Mouse (Mus musculus) embryonic facial prominence, embryonic 11.5 days (tissue): Measurements from ENCODE around the gene Gtf2ird1. TPM values are rescaled to one million over a fixed set of nuclear protein-coding genes. Genes with fewer than 3 reads are reported as not detected.

Experiments
- ATAC-seq: fragments of 200-750 bp; cut with Nextera tagmentation; replicated peaks from 2 replicates; pipeline ENCODE4 v1.8.0; 2017; ENCODE audit warnings: low read depth; ENCODE audit not compliant: insufficient number of reproducible peaks, low FRiP score, low TSS enrichment
- DNase-seq: peaks from one replicate; pipeline ENCODE4 v3.0.0-alpha.2; 2015; ENCODE audit warnings: low spot score
- H3K27ac ChIP-seq: fragments of 300-500 bp; sonication (generic); replicated peaks from 2 replicates; pipeline ENCODE4 v1.5.1; 2014; ENCODE audit warnings: mild to moderate bottlenecking, low read depth, low read length, control low read depth
- H3K27me3 ChIP-seq: fragments of 300-500 bp; sonication (generic); 2 replicates; pipeline ENCODE4 v1.6.1; 2014; ENCODE audit warnings: mild to moderate bottlenecking, low read length, moderate library complexity, mixed read lengths; ENCODE audit not compliant: control insufficient read depth, insufficient read depth
- H3K36me3 ChIP-seq: fragments of 300-500 bp; sonication (generic); replicated peaks from 2 replicates; pipeline ENCODE4 v1.6.1; 2014; ENCODE audit warnings: low read depth, mild to moderate bottlenecking, low read length, moderate library complexity, mixed read lengths; ENCODE audit not compliant: control insufficient read depth, insufficient read depth
- H3K4me1 ChIP-seq: fragments of 300-500 bp; sonication (generic); 2 replicates; pipeline ENCODE4 v1.6.1; 2014; ENCODE audit warnings: low read length, mixed read lengths; ENCODE audit not compliant: control insufficient read depth, insufficient read depth
- H3K4me2 ChIP-seq: fragments of 300-500 bp; sonication (generic); 2 replicates; pipeline ENCODE4 v1.6.1; 2014; ENCODE audit warnings: low read depth, mild to moderate bottlenecking, control low read depth, low read length, moderate library complexity
- H3K4me3 ChIP-seq: fragments of 300-500 bp; sonication (generic); 2 replicates; pipeline ENCODE4 v1.5.1; 2014; ENCODE audit warnings: low read depth, low read length, control low read depth
- H3K9ac ChIP-seq: fragments of 300-500 bp; sonication (generic); replicated peaks from 2 replicates; pipeline ENCODE4 v1.6.1; 2014; ENCODE audit warnings: mild to moderate bottlenecking, control low read depth, low read length
- H3K9me3 ChIP-seq: fragments of 300-500 bp; sonication (generic); replicated peaks from 2 replicates; pipeline ENCODE4 v1.6.1; 2016; ENCODE audit warnings: mild to moderate bottlenecking, low read length, inconsistent platforms, mixed read lengths; ENCODE audit not compliant: control insufficient read depth
- WGBS: fragments of 180-500 bp; shearing (Covaris S2); extraction: QIAGEN DNeasy Blood & Tissue Kit; methylation state at CpG from one replicate; pipeline ENCODE4 v1.1.7; 2014; 5-methylcytosine and 5-hydroxymethylcytosine counted together
- polyA plus RNA-seq: library from polyadenylated mRNA; unstranded; fragments of >200 nt; fragmentation: Nextera tagmentation; extraction: Ambion mirVana; gene quantifications from 2 replicates; pipeline ENCODE4 v1.2.1, GENCODE M21; 2014

The Gtf2ird1 gene
- polyA plus RNA-seq, 1 experiment from 2014 or later, result 99.8 TPM

GRCm38 (mm10) chr5:134412341-134412740 is 44.2 kb downstream of the Gtf2ird1 start:
- 93% methylated on average over 2 of the region's 2 CpGs for WGBS
- no peak for DNase-seq
- Histone ChIP-seq H3K4me1 (no peaks in the 10 kb centered on the region), H3K4me2 (no peak overlapping the region), H3K4me3 (no peak overlapping the region), H3K27me3 (no peaks in the 10 kb centered on the region), H3K9me3 (no peaks in the 10 kb centered on the region), H3K9ac (no peak overlapping the region), H3K27ac (no peak overlapping the region), H3K36me3 (peaks cover 40% of the 10 kb centered on the region)
- ATAC-seq, result no peak

GRCm38 (mm10) chr5:134410307-134410836 is 46.1 kb downstream of the Gtf2ird1 start:
- Histone ChIP-seq H3K4me3 (no peak overlapping the region), H3K27me3 (no peaks in the 10 kb centered on the region), H3K4me2 (no peak overlapping the region), H3K9ac (no peak overlapping the region), H3K4me1 (no peaks in the 10 kb centered on the region), H3K27ac (no peak overlapping the region), H3K9me3 (no peaks in the 10 kb centered on the region), H3K36me3 (peaks cover 45% of the 10 kb centered on the region)
- WGBS, result 95% methylated on average over 7 of the region's 7 CpGs
- no peak for DNase-seq
- peak; percentile 63 for ATAC-seq

GRCm38 (mm10) chr5:134409606-134410306 is 46.8 kb downstream of the Gtf2ird1 start:
- Histone ChIP-seq H3K9me3 (no peaks in the 10 kb centered on the region), H3K4me2 (no peak overlapping the region), H3K36me3 (peaks cover 45% of the 10 kb centered on the region), H3K9ac (no peak overlapping the region), H3K27ac (no peak overlapping the region), H3K4me3 (no peak overlapping the region), H3K4me1 (no peaks in the 10 kb centered on the region), H3K27me3 (no peaks in the 10 kb centered on the region)
- WGBS, result 90% methylated on average over 6 of the region's 6 CpGs
- DNase-seq (no peak), ATAC-seq (peak; percentile 64)

- ATAC-seq, result no peak
These were observed 48.4 kb downstream of the Gtf2ird1 start for GRCm38 (mm10) chr5:134408119-134408518.

GRCm38 (mm10) chr5:134401841-134402240 is 54.7 kb downstream of the Gtf2ird1 start:
- H3K9me3 ChIP-seq, result no peaks in the 10 kb centered on the region
- no peaks in the 10 kb centered on the region for H3K27me3 ChIP-seq
- no peak for DNase-seq
- H3K36me3 ChIP-seq, result peaks cover 24% of the 10 kb centered on the region
- no peak overlapping the region for H3K4me2 ChIP-seq
- H3K27ac ChIP-seq, result no peak overlapping the region
- 96% methylated on average over 18 of the region's 18 CpGs for WGBS
- H3K4me3 ChIP-seq, result no peak overlapping the region
- no peak for ATAC-seq
- H3K4me1 ChIP-seq, result no peaks in the 10 kb centered on the region
- H3K9ac ChIP-seq, result no peak overlapping the region

More at GRCm38 (mm10) chr5:134408119-134408518, 48.4 kb downstream of the Gtf2ird1 start:
- H3K9ac ChIP-seq, result no peak overlapping the region
- H3K4me1 ChIP-seq, result no peaks in the 10 kb centered on the region
- 93% methylated on average over 5 of the region's 5 CpGs for WGBS
- H3K9me3 ChIP-seq, result no peaks in the 10 kb centered on the region
- no peak overlapping the region for H3K27ac ChIP-seq
- peaks cover 44% of the 10 kb centered on the region for H3K36me3 ChIP-seq
- no peak overlapping the region for H3K4me3 ChIP-seq
- H3K4me2 ChIP-seq, result no peak overlapping the region
- DNase-seq, result no peak
- H3K27me3 ChIP-seq, result no peaks in the 10 kb centered on the region

GRCm38 (mm10) chr5:134397434-134398163 is 58.9 kb downstream of the Gtf2ird1 start:
- DNase-seq (no peak), ATAC-seq (no peak)
- Histone ChIP-seq H3K4me2 (no peak overlapping the region), H3K9me3 (no peaks in the 10 kb centered on the region), H3K27ac (no peak overlapping the region), H3K9ac (no peak overlapping the region), H3K4me3 (no peak overlapping the region), H3K4me1 (no peaks in the 10 kb centered on the region), H3K27me3 (no peaks in the 10 kb centered on the region), H3K36me3 (peaks cover 18% of the 10 kb centered on the region)
- WGBS, result 92% methylated on average over 15 of the region's 15 CpGs

- no peak overlapping the region for H3K4me3 ChIP-seq
- 61% methylated on average over 9 of the region's 9 CpGs for WGBS
- ATAC-seq, result no peak
- no peaks in the 10 kb centered on the region for H3K9me3 ChIP-seq
- peaks cover 17% of the 10 kb centered on the region for H3K36me3 ChIP-seq
- DNase-seq, result no peak
- no peak overlapping the region for H3K9ac ChIP-seq
- H3K27ac ChIP-seq, result peak overlapping the region; percentile 35; the same call in 1 of the 2 replicates
- H3K4me1 ChIP-seq, result no peaks in the 10 kb centered on the region
- H3K4me2 ChIP-seq, result no peak overlapping the region
- H3K27me3 ChIP-seq, result no peaks in the 10 kb centered on the region
These were observed 60.0 kb downstream of the Gtf2ird1 start for GRCm38 (mm10) chr5:134396519-134396918.

- Histone ChIP-seq H3K4me2 (no peak overlapping the region), H3K27me3 (no peaks in the 10 kb centered on the region), H3K9ac (no peak overlapping the region), H3K4me3 (no peak overlapping the region), H3K4me1 (no peaks in the 10 kb centered on the region), H3K36me3 (peaks cover 21% of the 10 kb centered on the region), H3K27ac (peak overlapping the region; percentile 80), H3K9me3 (no peaks in the 10 kb centered on the region)
- peak; percentile 61 for ATAC-seq
- peak; percentile 89 for DNase-seq
- 16% methylated on average over 10 of the region's 10 CpGs for WGBS
These were observed 61.9 kb downstream of the Gtf2ird1 start for GRCm38 (mm10) chr5:134394624-134395023.
